Mouse (Mus musculus): ENCODE data around the gene Nipsnap3b. TPM values are rescaled to one million over a fixed set of nuclear protein-coding genes. Genes with fewer than 3 reads are reported as not detected.

Gene Nipsnap3b
- 64.7 TPM for polyA plus RNA-seq (2014; fragmentation: Illumina TruSeq; extraction: RNeasy Lipid Tissue Mini Kit (QIAGEN cat#74804))

DNA sequence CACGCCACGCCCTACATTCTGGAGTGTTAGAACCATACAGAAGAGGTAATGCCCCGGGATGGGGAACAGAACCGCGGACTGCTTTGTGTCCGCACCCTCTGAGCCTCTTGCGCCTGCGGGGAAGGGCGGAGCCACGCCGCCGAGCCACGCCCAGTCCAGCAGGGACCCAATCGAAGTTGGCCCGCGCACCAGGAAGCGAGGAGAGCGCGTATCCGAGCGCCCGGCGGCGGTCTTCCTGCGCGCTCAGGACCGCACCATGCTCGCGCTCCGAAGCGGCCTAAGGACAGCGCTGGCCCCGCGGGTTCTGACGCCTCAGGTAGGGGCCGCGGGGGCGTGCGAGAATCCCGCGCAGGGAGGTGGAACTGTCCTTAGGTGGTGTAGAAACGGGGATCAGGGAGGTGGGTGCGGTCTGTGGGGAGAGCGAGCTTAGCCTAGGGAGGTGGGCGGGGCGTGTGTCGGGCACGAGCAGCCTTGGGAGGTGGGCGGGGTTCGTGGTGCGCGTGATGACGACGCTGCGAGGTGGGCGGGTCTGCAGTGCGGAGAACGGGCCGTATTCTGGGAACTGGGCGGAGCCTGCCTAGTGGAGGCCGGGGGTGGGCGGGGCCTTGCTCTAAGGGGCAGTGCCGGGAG, at the start of gene Nipsnap3b:
TSS of gene Nipsnap3b (plus strand) at position 149 of the 630 bp plus-strand sequence.

DNA sequence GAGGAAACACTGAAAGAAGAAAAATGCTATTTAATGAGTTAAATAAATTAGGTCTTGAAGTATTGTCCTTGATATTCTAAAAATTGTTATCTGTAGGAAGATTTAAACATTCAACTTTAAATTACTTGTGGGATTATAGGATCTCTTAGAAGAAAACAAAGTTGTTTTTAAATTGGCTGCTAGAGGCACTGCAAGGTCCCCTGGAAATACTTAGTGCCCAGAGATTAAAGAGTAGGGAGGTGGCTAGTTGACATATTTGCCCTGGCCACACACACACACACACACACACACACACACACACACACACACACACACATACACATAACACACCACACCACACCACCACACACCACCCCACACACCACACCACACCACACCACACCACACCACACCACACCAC, 47.4 kb upstream of the Nipsnap3b start, which contains the start of gene Olfr270:
TSS of gene Olfr270 (plus strand) at position 301 of the 400 bp plus-strand sequence.

DNA sequence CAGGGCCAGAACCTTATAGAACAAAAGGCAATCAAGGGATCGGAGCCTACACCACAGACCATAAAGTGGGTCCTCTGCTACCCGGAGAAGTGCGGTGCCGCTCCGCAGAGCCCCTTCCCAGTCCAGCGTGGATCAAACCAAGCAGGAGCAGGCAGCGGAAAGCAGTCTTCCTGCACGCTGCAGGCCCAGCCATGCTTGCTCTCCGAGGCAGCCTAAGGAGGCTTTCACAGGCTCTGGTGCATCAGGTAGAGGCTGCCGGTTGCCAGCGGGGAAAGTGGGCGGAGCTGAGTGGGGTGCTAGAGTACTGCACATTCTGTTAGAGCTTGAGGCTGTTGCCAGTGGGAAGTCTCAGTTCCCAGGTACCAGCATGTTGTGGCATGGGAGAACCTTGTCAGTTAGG, 22.4 kb upstream of the Nipsnap3b start, which contains the start of gene Nipsnap3a:
TSS of gene Nipsnap3a (plus strand) at position 25 of the 400 bp plus-strand sequence.

Other genes starting within 250 kb of the Nipsnap3b start
- gene Olfr275, start 197.3 kb upstream of the Nipsnap3b start, polyA plus RNA-seq (2014; fragmentation: Illumina TruSeq; extraction: RNeasy Lipid Tissue Mini Kit (QIAGEN cat#74804)) = not detected
- gene Olfr273, start 152.6 kb upstream of the Nipsnap3b start, polyA plus RNA-seq (2014; fragmentation: Illumina TruSeq; extraction: RNeasy Lipid Tissue Mini Kit (QIAGEN cat#74804)) = not detected
- not detected for gene Olfr272, start 92.7 kb upstream of the Nipsnap3b start, polyA plus RNA-seq (2014; fragmentation: Illumina TruSeq; extraction: RNeasy Lipid Tissue Mini Kit (QIAGEN cat#74804))
- not detected for gene Olfr270, start 47.3 kb upstream of the Nipsnap3b start, polyA plus RNA-seq (2014; fragmentation: Illumina TruSeq; extraction: RNeasy Lipid Tissue Mini Kit (QIAGEN cat#74804))
- gene Nipsnap3a, start 22.6 kb upstream of the Nipsnap3b start, polyA plus RNA-seq (2014; fragmentation: Illumina TruSeq; extraction: RNeasy Lipid Tissue Mini Kit (QIAGEN cat#74804)) = not detected
- gene Abca1, start 148.0 kb downstream of the Nipsnap3b start, polyA plus RNA-seq (2014; fragmentation: Illumina TruSeq; extraction: RNeasy Lipid Tissue Mini Kit (QIAGEN cat#74804)) = 351 TPM